Mouse (Mus musculus) frontal cortex, adult 2 months (tissue): Measurements from ENCODE around the gene Rgs1. TPM values are rescaled to one million over a fixed set of nuclear protein-coding genes. Genes with fewer than 3 reads are reported as not detected.

Source experiments
- DNase-seq, 2 experiments: peaks; one replicate each; pipeline ENCODE4 v3.0.0; 2022; ENCODE audit warnings: low spot score in 1 of 2; ENCODE audit errors: extremely low spot score in 1 of 2
- polyA plus RNA-seq: library from polyadenylated mRNA; depleted of rRNA; stranded (reverse); fragments of >200 nt; gene quantifications from 2 replicates; pipeline ENCODE4 v1.2.3, GENCODE M21; 2012; rRNA removed

The Rgs1 gene
- polyA plus RNA-seq: 0.08 and 0.17 TPM in 2 replicates

- DNase-seq: no peak
Measured at GRCm38 (mm10) chr1:144248923-144249322, at the start of gene Rgs1. TSS of gene Rgs1 (minus strand) at chr1:144249242.

GRCm38 (mm10) chr1:144283020-144284014 lies 34.3 kb upstream of the Rgs1 start:
- DNase-seq: no peak

- no peak for DNase-seq
Measured at GRCm38 (mm10) chr1:144280056-144280455, 31.0 kb upstream of the Rgs1 start.

- no peak for DNase-seq
Measured at GRCm38 (mm10) chr1:144272991-144273390, 23.9 kb upstream of the Rgs1 start.

GRCm38 (mm10) chr1:144269112-144269511 lies 20.1 kb upstream of the Rgs1 start:
- DNase-seq: no peak

- DNase-seq: no peak
Measured at GRCm38 (mm10) chr1:144267471-144268470, 18.7 kb upstream of the Rgs1 start.

GRCm38 (mm10) chr1:144264000-144264399 lies 15.0 kb upstream of the Rgs1 start:
- no peak for DNase-seq

- DNase-seq: no peak
Measured at GRCm38 (mm10) chr1:144262008-144262407, 13.0 kb upstream of the Rgs1 start.

- no peak for DNase-seq
Measured at GRCm38 (mm10) chr1:144258779-144259178, 9.7 kb upstream of the Rgs1 start.

GRCm38 (mm10) chr1:144256556-144257331 lies 7.7 kb upstream of the Rgs1 start:
- no peak for DNase-seq

GRCm38 (mm10) chr1:144248206-144248605 lies 836 bp downstream of the Rgs1 start:
- DNase-seq: no peak

- DNase-seq: no peak
Measured at GRCm38 (mm10) chr1:144247382-144247781, 1.7 kb downstream of the Rgs1 start.

GRCm38 (mm10) chr1:144243511-144243910 lies 5.5 kb downstream of the Rgs1 start:
- DNase-seq: peak in 1 of 2 experiments; percentile 39

GRCm38 (mm10) chr1:144239195-144239594 lies 9.8 kb downstream of the Rgs1 start:
- DNase-seq: no peak

- no peak for DNase-seq
Measured at GRCm38 (mm10) chr1:144215230-144215629, 33.8 kb downstream of the Rgs1 start.

- DNase-seq: no peak
Measured at GRCm38 (mm10) chr1:144210912-144211311, 38.1 kb downstream of the Rgs1 start.

- DNase-seq: peak in 1 of 2 experiments; percentile 17
Measured at GRCm38 (mm10) chr1:144206281-144207061, 42.6 kb downstream of the Rgs1 start.

GRCm38 (mm10) chr1:144204766-144205165 lies 44.3 kb downstream of the Rgs1 start:
- DNase-seq: no peak

- no peak for DNase-seq
Measured at GRCm38 (mm10) chr1:144202939-144203338, 46.1 kb downstream of the Rgs1 start.
